Mouse (Mus musculus) left cerebral cortex, adult 2 months (tissue): ENCODE results near the gene Rxfp3. TPM values are rescaled to one million over a fixed set of nuclear protein-coding genes. Genes with fewer than 3 reads are reported as not detected.

ENCODE experiments used
- DNase-seq, 2 experiments: peaks; one replicate each; pipeline ENCODE4 v3.0.0; 2021 to 2022; ENCODE audit warnings: low spot score in 2 of 2, mixed read lengths in 1 of 2; ENCODE audit errors: extremely low spot score in 1 of 2
- H3K27ac ChIP-seq: fragments of 200-600 bp; 2 replicates; pipeline ENCODE4 v1.8.1; 2022
- H3K4me3 ChIP-seq: fragments of 200-600 bp; 2 replicates; pipeline ENCODE4 v1.8.1; 2022
- CTCF ChIP-seq: fragments of 200-600 bp; IDR thresholded peaks from 2 replicates; pipeline ENCODE4 v1.8.1; 2022; ENCODE audit warnings: antibody characterized with exemption, mild to moderate bottlenecking, moderate library complexity
- intact Hi-C: fragments of 180-260 bp; cut with DNase I; formaldehyde crosslinking; loops from one replicate; pipeline ENCODE4 v1.15.1; 2025
- total RNA-seq, 2 experiments: library from RNA; stranded (reverse); gene quantifications; 2 replicates each; pipeline ENCODE4 v1.2.3; 2021

Rxfp3 gene
- total RNA-seq, 2 experiments from 2014 or later: 3.1 to 3.8 TPM

- no peak for DNase-seq
- TF ChIP-seq CTCF: no peak
- intact Hi-C loops: no loop called here
- H3K27ac ChIP-seq: no peak overlapping the region
- H3K4me3 ChIP-seq: no peak overlapping the region
These were observed 25.1 kb upstream of the Rxfp3 start for GRCm38 (mm10) chr15:11062903-11063302.

GRCm38 (mm10) chr15:11054440-11055080 is 16.8 kb upstream of the Rxfp3 start:
- intact Hi-C loops: no loop called here

GRCm38 (mm10) chr15:11053678-11054439 is 16.1 kb upstream of the Rxfp3 start:
- intact Hi-C loops: no loop called here
- Histone ChIP-seq H3K4me3 (no peak overlapping the region), H3K27ac (no peak overlapping the region)
- DNase-seq: no peak
- TF ChIP-seq CTCF: no peak

More at GRCm38 (mm10) chr15:11054440-11055080, 16.8 kb upstream of the Rxfp3 start:
- Histone ChIP-seq H3K27ac (no peak overlapping the region), H3K4me3 (no peak overlapping the region)
- no peak for DNase-seq
- TF ChIP-seq CTCF: no peak

GRCm38 (mm10) chr15:11042828-11043227 is 5.0 kb upstream of the Rxfp3 start:
- no peak for TF ChIP-seq CTCF
- H3K4me3 ChIP-seq: no peak overlapping the region
- DNase-seq: no peak
- intact Hi-C loops: loop anchor here (1.0 kb wide), 1 partner anchor 9 kb away; no protein-coding TSS in a partner anchor
- H3K27ac ChIP-seq: no peak overlapping the region

DNA sequence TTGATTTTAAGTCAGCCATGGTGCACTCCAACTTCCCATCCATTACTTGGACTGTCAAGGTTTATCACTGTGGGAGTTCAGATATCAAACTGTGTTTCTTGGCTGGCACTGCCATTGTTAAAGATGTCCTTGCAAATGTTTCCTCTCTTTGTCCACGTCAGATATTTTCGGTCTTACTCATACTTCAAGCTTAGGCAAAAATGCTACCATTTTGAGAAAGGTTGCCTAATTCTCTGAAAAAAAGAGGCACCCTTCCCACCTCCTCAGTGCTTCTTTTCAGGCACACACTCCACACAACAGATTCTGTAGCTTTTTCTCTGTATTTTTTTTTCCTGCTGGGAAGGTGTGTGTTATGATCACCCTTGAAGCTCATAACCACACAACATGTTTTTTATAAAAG is 3.4 kb upstream of the Rxfp3 start:
- no peak for DNase-seq
- no peak overlapping the region for H3K4me3 ChIP-seq
- intact Hi-C loops: no loop called here
- no peak overlapping the region for H3K27ac ChIP-seq
- TF ChIP-seq CTCF: no peak

GRCm38 (mm10) chr15:11040067-11040466 is 2.3 kb upstream of the Rxfp3 start:
- no peak for DNase-seq
- H3K4me3 ChIP-seq: no peak overlapping the region
- H3K27ac ChIP-seq: no peak overlapping the region
- no peak for TF ChIP-seq CTCF
- intact Hi-C loops: no loop called here

DNA sequence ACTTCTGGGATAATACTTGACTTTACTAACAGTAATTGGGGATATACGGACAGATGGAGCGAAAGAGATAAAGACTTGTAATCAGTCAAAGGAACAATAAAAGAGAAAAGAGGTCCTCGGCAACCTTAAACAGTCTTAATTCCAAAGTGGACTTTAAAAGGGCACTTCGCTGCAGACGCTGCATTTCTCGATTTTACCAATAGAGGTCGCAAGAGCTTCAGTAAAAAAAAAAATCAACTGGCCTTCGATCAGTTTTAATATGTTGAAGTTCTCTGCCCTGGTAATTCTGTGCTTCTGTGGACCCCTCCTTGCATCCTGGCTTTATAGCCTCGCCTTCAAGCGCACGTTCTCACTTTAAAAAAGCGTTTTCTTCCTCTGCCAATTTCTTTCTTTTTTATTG is 685 bp upstream of the Rxfp3 start:
- Histone ChIP-seq H3K27ac (no peak overlapping the region), H3K4me3 (no peak overlapping the region)
- intact Hi-C loops: loop anchor here (1.0 to 5.0 kb wide), 3 partner anchors 282 to 359 kb away; partner anchors contain the start of gene Tars
- DNase-seq: peak; percentile 29 to 43
- peak; percentile 88 for TF ChIP-seq CTCF

DNA sequence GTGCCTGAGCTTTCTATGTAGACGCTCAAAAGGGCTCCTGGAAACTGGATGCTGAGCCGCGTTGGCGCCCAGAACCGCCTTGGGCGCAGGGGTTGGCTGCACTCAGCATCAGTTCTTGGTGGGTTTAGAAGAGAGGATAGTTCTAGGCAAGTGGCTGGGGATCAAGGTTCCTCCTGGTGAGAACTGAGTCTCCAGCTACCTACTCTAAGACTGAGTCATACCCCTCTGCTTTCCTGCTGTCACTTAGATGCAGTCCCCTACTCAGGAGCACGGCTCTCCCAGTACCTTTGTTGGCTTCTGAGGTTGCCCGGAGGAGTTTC is 455 bp downstream of the Rxfp3 start:
- no peak for TF ChIP-seq CTCF
- intact Hi-C loops: loop anchor here (5.0 kb wide), 1 partner anchor 360 kb away; the partner anchor contains the start of gene Tars
- peak; percentile 19 to 23 for DNase-seq
- Histone ChIP-seq H3K4me3 (peak overlapping the region; percentile 39), H3K27ac (no peak overlapping the region)

DNA sequence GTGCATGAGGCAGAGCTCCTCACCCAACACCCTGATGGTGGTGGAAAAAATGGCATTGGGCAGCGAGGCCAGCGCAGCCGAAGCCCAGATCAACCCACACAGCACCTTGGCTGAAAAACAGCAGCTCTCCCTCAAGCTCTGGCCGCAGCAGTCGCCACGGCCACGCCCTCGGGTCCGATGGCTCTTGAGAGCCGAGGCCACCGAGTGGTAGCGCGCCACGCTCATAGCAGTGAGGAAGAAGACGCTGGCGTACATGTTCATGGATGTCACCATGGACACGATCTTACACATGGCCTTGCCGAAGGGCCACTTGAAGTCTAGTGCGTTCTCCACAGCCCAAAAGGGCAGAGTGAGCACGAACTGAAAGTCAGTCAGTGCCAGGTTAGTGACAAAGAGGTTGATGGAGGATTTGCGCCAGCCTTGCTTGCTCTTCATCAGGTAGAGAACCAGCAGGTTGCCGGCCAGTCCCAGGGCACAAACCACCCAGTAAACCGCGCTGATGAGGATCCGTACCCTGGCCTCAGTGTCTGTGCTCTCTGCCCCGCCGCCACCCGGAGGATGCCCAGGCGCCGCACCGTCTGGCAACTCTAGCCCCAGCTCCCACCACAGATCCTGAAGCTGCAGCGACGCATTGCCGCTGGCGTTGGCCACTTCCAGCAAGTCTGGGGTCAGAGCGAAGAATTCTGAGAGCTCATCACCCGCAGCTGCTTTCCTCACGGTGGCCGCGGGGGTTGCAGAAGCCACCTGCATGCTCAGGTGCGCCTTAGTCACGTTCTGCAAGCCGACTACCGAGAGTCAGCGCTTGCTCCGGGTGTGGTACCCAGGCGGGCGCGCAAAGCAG is 1.0 kb downstream of the Rxfp3 start:
- Histone ChIP-seq H3K27ac (no peak overlapping the region), H3K4me3 (peak overlapping the region; percentile 39)
- intact Hi-C loops: loop anchor here (5.0 kb wide), 1 partner anchor 361 kb away; the partner anchor contains the start of gene Tars
- no peak for TF ChIP-seq CTCF
- DNase-seq: peak in 1 of 2 experiments; percentile 14

DNA sequence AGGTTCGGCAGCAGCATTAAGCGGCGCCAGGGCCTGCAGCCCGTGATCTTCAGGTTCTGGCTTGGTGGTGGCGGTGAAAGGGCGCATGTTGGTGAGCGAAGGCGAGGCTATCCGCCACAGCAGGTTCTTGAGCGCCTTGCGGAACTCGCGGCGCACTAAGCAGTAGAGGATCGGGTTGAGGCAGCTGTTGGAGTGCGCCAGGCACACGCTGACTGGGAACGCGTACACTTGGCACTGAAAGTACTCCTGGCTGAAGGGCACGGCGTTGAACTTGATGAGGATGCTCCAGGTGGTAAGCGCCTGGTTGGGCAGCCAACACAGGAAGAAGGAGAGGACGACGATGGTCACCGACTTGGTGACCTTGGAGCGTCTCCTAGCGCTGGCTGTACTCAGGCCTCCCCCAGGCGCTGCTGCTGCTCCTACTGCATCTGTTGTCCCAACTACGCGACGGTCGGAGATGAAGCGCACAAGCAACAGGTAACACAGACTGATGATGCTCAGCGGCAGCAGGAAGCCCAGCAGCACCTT is 1.8 kb downstream of the Rxfp3 start:
- no peak for TF ChIP-seq CTCF
- intact Hi-C loops: loop anchor here (5.0 kb wide), 1 partner anchor 361 kb away; the partner anchor contains the start of gene Tars
- peak overlapping the region; percentile 39; the same call in 1 of the 2 replicates for H3K4me3 ChIP-seq
- no peak overlapping the region for H3K27ac ChIP-seq
- DNase-seq: no peak

DNA sequence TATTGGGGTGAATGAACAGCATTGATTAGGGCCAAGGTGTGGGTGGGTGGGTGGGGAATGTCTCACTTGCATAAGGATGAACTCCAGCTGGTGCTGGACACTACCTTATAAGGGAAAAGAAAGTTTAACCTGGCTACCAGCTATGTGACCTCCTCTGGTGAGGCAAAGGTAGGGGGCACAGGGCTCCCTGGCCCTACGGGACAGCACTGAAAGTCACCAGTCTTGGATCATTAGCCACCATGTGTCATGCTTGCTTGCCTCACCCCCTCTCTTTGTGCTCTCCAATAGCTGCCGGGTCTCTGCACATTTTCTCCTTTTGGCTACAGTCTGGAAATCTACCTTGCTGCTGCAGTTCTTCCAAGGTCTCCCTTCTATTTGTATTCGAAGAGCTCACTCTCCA is 7.6 kb downstream of the Rxfp3 start:
- intact Hi-C loops: no loop called here
- H3K4me3 ChIP-seq: no peak overlapping the region
- H3K27ac ChIP-seq: no peak overlapping the region
- no peak for DNase-seq
- TF ChIP-seq CTCF: no peak
